8 mouse cellular contexts compared by ENCODE assay signal in genomic region chr9:101689532-101690401, GRCm38 (mm10).
DNase-seq lines count a peak whose midpoint lies in the region; ATAC-seq and TF ChIP-seq lines count a peak whose summit lies in the region.

No protein-coding gene starts in this region.

- H3K4me3 ChIP-seq in ES-E14 (ENCODE audit: insufficient read depth in 1 of 2, low read depth in 1 of 2, low read length in 2 of 2, poor library complexity in 1 of 2, severe bottlenecking in 1 of 2): no peak overlapping the region
- H3K4me3 ChIP-seq in forebrain, embryonic 12.5 days (replicated peaks): no peak overlapping the region
- H3K4me3 ChIP-seq in layer of hippocampus, adult 2 months: peak overlapping the region; percentile 44; the same call in 1 of the 2 replicates
- H3K4me3 ChIP-seq in lung, embryonic 14.5 days (ENCODE audit: low read depth, low read length): no peak overlapping the region

- H3K27me3 ChIP-seq in forebrain, embryonic 12.5 days: peaks cover 19% of the 10 kb centered on the region
- H3K27me3 ChIP-seq in lung, embryonic 14.5 days (ENCODE audit: insufficient read depth, low read length): peaks cover 3% of the 10 kb centered on the region; the same call in 1 of the 2 replicates

- WGBS in forebrain, embryonic 12.5 days: 17% methylated on average over 11 of the region's 11 CpGs
- 12% methylated on average over 11 of the region's 11 CpGs for WGBS in lung, embryonic 14.5 days

- H3K36me3 ChIP-seq in ES-E14 (ENCODE audit: control insufficient read depth, insufficient read depth, low read length, poor library complexity, severe bottlenecking): no peaks in the 10 kb centered on the region
- no peaks in the 10 kb centered on the region for H3K36me3 ChIP-seq in forebrain, embryonic 12.5 days (replicated peaks)
- no peaks in the 10 kb centered on the region for H3K36me3 ChIP-seq in lung, embryonic 14.5 days (ENCODE audit: insufficient read depth)

- H3K4me2 ChIP-seq in forebrain, embryonic 12.5 days: peak overlapping the region; percentile 54
- peak overlapping the region; percentile 6; the same call in 1 of the 2 replicates for H3K4me2 ChIP-seq in lung, embryonic 14.5 days

- peak; percentile 98 for TF ChIP-seq CTCF in layer of hippocampus, adult 2 months (conservative IDR thresholded peaks at IDR 0.05)
- TF ChIP-seq CTCF in lung, embryonic 14.5 days (IDR thresholded peaks at IDR 0.05; ENCODE audit: low read depth): peak; percentile 97

- DNase-seq in ES-E14 (ENCODE audit: low read depth, low spot score): peak; percentile 56
- peak; percentile 11 for DNase-seq in c-Kit-positive CD71-positive TER-119-positive erythroid progenitor cells, embryonic 14.5 days (ENCODE audit: low spot score)
- peak; percentile 77 to 84 for DNase-seq in heart, postnatal 36 days
- peak; percentile 91 to 97 for DNase-seq in layer of hippocampus, adult 2 months (ENCODE audit: low spot score in 2 of 2)
- peak; percentile 97 for DNase-seq in lung, embryonic 14.5 days
- peak; percentile 23 for DNase-seq in retina, adult 2 months (ENCODE audit: low read depth, low spot score)
- peak; percentile 83 for DNase-seq in urinary bladder, postnatal 14 days (ENCODE audit: low spot score)

- in situ Hi-C loops in ES-E14 (cut with MboI; ENCODE audit: low sequenced_read_pairs in 2 of 2, unreplicated experiment in 2 of 2): no loop called here

- no peaks in the 10 kb centered on the region for H3K9me3 ChIP-seq in ES-E14 (ENCODE audit: control insufficient read depth, insufficient read depth, low read depth, low read length)
- H3K9me3 ChIP-seq in forebrain, embryonic 12.5 days: no peaks in the 10 kb centered on the region
- H3K9me3 ChIP-seq in lung, embryonic 14.5 days (ENCODE audit: low read depth, low read length): no peaks in the 10 kb centered on the region

- no peaks in the 10 kb centered on the region for H3K4me1 ChIP-seq in ES-E14 (ENCODE audit: control insufficient read depth in 2 of 2, insufficient read depth in 2 of 2, low read length in 2 of 2, poor library complexity in 1 of 2)
- H3K4me1 ChIP-seq in forebrain, embryonic 12.5 days: peaks cover 18% of the 10 kb centered on the region
- H3K4me1 ChIP-seq in lung, embryonic 14.5 days (ENCODE audit: insufficient read depth): no peaks in the 10 kb centered on the region

- intact Hi-C loops in heart, postnatal 36 days (cut with DNase I): loop anchor here (1.0 to 10.0 kb wide), 5 partner anchors 318 to 856 kb away; partner anchors contain the start of gene Ephb1

- no peak overlapping the region for H3K9ac ChIP-seq in ES-E14 (ENCODE audit: insufficient read depth, low read depth, low read length, poor library complexity, severe bottlenecking)
- H3K9ac ChIP-seq in forebrain, embryonic 12.5 days: peak overlapping the region; percentile 47; the same call in 1 of the 2 replicates
- no peak overlapping the region for H3K9ac ChIP-seq in lung, embryonic 14.5 days

- ATAC-seq in forebrain, embryonic 12.5 days (ENCODE audit: low FRiP score): peak; percentile 84
- ATAC-seq in lung, embryonic 14.5 days (ENCODE audit: insufficient read depth): peak; percentile 83

- no peak overlapping the region for H3K27ac ChIP-seq in ES-E14 (ENCODE audit: insufficient read depth, low read depth, low read length, poor library complexity, severe bottlenecking)
- no peak overlapping the region for H3K27ac ChIP-seq in forebrain, embryonic 12.5 days
- H3K27ac ChIP-seq in layer of hippocampus, adult 2 months: no peak overlapping the region
- H3K27ac ChIP-seq in lung, embryonic 14.5 days (ENCODE audit: low read depth): no peak overlapping the region

TF ChIP-seq in ES-E14, 5 proteins besides CTCF, POLR2A, EP300 and RAD21:
- TF ChIP-seq HCFC1 (IDR thresholded peaks at IDR 0.05; ENCODE audit: borderline replicate concordance, insufficient read depth, low read length) (no peak), ZNF384 (IDR thresholded peaks at IDR 0.05; ENCODE audit: low read depth, low read length) (no peak), ZC3H11A (IDR thresholded peaks at IDR 0.05; ENCODE audit: borderline replicate concordance, low read depth, low read length) (peak; percentile 18; the same call in 1 of the 2 replicates), CHD2 (IDR thresholded peaks at IDR 0.05; ENCODE audit: low read depth, low read length) (no peak)

Comparison
In these comparisons a context has a peak if more than half of its experiments do, and no peak if none do; other contexts are left out.
1. DNase-seq: peak in every context shown above with its lines; median percentile 97 in lung, embryonic 14.5 days; 94 in layer of hippocampus, adult 2 months; 83 in urinary bladder, postnatal 14 days; 80 in heart, postnatal 36 days; 56 in ES-E14; 23 in retina, adult 2 months; 11 in c-Kit-positive CD71-positive TER-119-positive erythroid progenitor cells, embryonic 14.5 days.